Mouse (Mus musculus): ENCODE measurements around the gene Thoc5. TPM values are rescaled to one million over a fixed set of nuclear protein-coding genes. Genes with fewer than 3 reads are reported as not detected.

The Thoc5 gene
- polyA plus RNA-seq, 1 experiment from 2014 or later: 33.7 TPM

Small RNAs within 50 kb of the gene (microRNA-seq; reads per million reads assigned to microRNA genes)
- gene Mir6918 (ENCODE audit: borderline number of aligned reads): not detected

Other genes with a start within 250 kb of the Thoc5 start
- gene Uqcr10, start 191.0 kb upstream of the Thoc5 start, polyA plus RNA-seq (2015; fragmentation: Nextera tagmentation; extraction: Ambion mirVana): 734 and 735 TPM in 2 replicates
- 62.8 and 67.1 TPM in 2 replicates for gene Zmat5, start 190.6 kb upstream of the Thoc5 start, polyA plus RNA-seq (2015; fragmentation: Nextera tagmentation; extraction: Ambion mirVana)
- 0.09 and 0.28 TPM in 2 replicates for gene Cabp7, start 148.5 kb upstream of the Thoc5 start, polyA plus RNA-seq (2015; fragmentation: Nextera tagmentation; extraction: Ambion mirVana)
- 47.1 and 50.7 TPM in 2 replicates for gene Nf2, start 45.8 kb upstream of the Thoc5 start, polyA plus RNA-seq (2015; fragmentation: Nextera tagmentation; extraction: Ambion mirVana)
- 39.0 and 41.3 TPM in 2 replicates for gene Nipsnap1, start 21.4 kb upstream of the Thoc5 start, polyA plus RNA-seq (2015; fragmentation: Nextera tagmentation; extraction: Ambion mirVana)
- gene Nefh, start 52.7 kb downstream of the Thoc5 start, polyA plus RNA-seq (2015; fragmentation: Nextera tagmentation; extraction: Ambion mirVana): 0.20 and 0.27 TPM in 2 replicates
- gene Ap1b1, start 91.5 kb downstream of the Thoc5 start, polyA plus RNA-seq (2015; fragmentation: Nextera tagmentation; extraction: Ambion mirVana): 53.6 and 60.0 TPM in 2 replicates
- gene Rasl10a, start 162.8 kb downstream of the Thoc5 start, polyA plus RNA-seq (2015; fragmentation: Nextera tagmentation; extraction: Ambion mirVana): 4.1 TPM in 2 replicates
- 39.0 and 43.3 TPM in 2 replicates for gene Gas2l1, start 170.0 kb downstream of the Thoc5 start, polyA plus RNA-seq (2015; fragmentation: Nextera tagmentation; extraction: Ambion mirVana)
- gene Rhbdd3, start 203.6 kb downstream of the Thoc5 start, polyA plus RNA-seq (2015; fragmentation: Nextera tagmentation; extraction: Ambion mirVana): 28.8 and 29.4 TPM in 2 replicates
- gene Ewsr1, start 203.9 kb downstream of the Thoc5 start, polyA plus RNA-seq (2015; fragmentation: Nextera tagmentation; extraction: Ambion mirVana): 691 and 729 TPM in 2 replicates